Mouse (Mus musculus) ovary, adult 18-20 months (tissue): ENCODE results near the gene Cbln4.

Source experiments
- DNase-seq: peaks from one replicate; pipeline ENCODE4 v3.0.0; 2022; ENCODE audit warnings: low spot score, mixed read lengths

The Cbln4 gene

GRCm38 (mm10) chr2:172043235-172043610, at the start of gene Cbln4:
TSS of gene Cbln4 (minus strand) at chr2:172043466.
- no peak for DNase-seq

DNA sequence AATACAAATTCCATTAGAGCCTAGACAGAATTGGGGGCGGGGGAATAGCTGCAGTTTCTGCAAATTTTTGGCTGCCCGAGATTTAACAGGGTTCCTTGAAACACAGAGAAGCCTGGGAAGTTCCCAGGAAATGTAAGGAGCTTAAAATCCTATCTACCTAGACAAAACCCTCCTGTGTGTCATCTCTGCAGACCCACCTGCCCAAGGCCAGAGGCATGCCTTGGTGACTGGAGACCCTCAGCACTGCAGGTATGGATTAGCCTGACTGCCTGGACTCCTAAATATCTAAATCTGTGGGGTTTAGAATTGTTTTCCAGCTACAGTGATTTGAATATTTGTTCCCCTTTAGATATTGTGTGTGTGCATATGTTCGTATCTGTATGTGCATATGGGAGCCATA, 35.3 kb upstream of the Cbln4 start:
- DNase-seq = no peak

GRCm38 (mm10) chr2:172076295-172076694, 33.0 kb upstream of the Cbln4 start:
- no peak for DNase-seq

GRCm38 (mm10) chr2:172062876-172063275, 19.6 kb upstream of the Cbln4 start:
- no peak for DNase-seq

- no peak for DNase-seq
These were observed 16.5 kb upstream of the Cbln4 start for GRCm38 (mm10) chr2:172059747-172060146.

DNA sequence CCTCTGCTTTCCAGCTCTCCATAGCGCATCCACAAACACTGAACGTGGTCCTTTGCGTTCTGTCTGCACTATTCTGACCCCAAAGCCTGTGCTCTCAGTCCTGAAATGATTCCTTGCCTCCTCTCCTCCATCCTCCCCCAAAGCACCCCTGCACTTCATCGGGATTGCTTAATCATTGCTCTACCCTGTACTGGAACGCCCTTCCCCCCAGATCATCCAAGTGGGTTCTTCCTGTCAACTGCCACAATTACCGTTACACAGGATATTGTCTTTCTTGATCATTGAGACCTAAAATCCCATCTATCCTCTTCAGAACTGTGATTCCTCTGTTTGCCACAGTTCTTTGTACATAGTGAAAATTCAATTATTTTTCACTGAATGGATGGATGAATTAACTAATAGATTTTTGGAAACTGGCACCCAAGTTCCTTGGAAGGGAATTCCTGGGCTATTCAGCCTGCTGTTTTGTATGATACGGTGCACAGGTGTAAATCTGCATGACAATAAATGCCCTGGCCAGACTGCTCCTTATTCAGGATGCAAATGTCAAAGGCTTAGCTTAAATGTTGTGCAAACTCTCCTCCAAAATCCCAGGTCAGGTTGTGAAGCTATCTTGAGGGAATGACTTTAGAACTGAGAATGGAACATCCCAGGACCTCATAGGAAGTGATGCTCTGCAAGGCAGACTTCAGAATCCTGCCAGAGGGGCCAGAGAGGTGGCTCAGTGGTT, 15.8 kb upstream of the Cbln4 start:
- no peak for DNase-seq

DNA sequence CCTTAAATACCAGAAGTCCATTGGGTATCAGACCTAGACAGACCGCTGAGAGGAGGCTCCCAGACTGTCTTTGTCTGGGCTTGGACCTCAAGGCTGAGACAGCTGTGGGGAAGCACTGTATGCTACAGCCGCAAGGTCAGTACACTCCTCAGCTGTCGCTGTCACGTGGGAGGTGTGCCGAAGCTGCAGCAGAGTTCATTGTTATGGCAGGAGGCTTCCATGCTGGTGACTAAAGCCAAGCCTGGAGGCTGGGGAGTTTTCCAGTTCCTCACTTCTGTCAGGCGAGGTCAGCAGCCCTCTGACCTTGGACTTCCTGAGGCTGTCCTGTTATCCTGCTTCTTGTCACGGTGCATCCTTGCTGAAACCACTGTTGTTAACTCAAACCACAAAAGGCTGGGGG, 2.7 kb upstream of the Cbln4 start:
- no peak for DNase-seq

- DNase-seq = no peak
These were observed 545 bp downstream of the Cbln4 start for GRCm38 (mm10) chr2:172042607-172043234.

DNA sequence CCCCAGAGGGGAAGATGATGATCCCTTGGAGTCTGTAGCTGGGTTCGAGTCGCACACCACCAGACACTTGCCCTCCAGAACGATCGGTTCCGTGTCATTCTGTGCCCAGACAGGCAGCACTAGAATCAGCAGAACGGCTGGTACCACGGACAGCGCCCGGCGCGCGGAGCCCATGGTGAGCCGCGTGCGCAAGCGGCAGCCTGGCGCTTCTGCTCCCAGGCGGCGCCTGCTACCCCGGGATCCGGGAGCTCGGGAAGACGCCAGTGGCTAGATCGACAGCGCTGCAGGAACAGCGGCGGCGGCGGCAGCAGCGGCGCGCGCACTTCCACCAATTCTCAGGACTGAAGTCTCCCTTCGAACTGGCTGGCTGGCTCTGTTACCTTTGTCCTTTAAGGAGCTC, 1.1 kb downstream of the Cbln4 start:
- DNase-seq = peak; percentile 68

GRCm38 (mm10) chr2:172040859-172041258, 2.4 kb downstream of the Cbln4 start:
- DNase-seq = no peak

DNA sequence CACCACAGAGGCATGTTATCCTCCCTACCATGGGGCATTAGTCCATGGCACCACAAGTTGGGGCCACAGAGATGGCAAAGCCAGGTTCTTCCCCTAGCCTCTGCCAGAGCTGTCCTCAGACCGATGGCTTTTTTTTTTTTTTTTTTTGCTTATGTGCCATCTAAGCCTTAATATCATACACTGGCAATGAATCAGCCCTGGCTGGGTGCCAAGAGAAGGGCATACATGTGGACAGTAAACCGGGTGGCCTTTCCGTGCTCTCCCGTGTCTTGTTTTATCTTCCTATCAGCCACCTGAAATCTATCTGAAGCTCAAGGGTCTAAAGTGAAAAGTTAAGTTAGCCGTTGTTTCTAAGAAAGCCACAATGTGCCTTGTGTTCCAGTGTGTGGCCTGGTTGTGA, 3.7 kb downstream of the Cbln4 start:
- DNase-seq = no peak

GRCm38 (mm10) chr2:172034281-172034680, 9.0 kb downstream of the Cbln4 start:
- no peak for DNase-seq

GRCm38 (mm10) chr2:172025459-172026130, 17.7 kb downstream of the Cbln4 start:
- DNase-seq = no peak

- DNase-seq = no peak
These were observed 36.5 kb downstream of the Cbln4 start for GRCm38 (mm10) chr2:172006726-172007125.

DNA sequence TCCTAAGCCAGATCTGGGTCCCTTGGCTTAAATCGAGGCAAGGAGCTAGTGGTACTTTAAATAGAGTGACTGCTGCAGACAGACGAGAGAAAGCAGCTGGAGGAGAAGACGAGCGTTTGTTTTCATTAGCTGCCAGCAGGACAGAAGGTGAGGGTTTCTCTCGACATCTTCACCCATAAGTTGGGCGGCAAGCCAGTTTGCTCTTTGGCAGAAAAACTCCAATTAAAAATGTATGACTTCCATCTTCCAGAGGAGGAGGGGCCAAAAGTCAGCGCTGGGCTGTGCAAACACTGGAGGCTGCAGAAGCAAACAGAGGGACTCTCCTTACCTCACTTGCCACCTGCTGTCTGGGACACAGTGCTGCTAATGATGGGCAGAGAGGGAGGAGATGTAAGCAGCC, 37.3 kb downstream of the Cbln4 start:
- DNase-seq = no peak

DNA sequence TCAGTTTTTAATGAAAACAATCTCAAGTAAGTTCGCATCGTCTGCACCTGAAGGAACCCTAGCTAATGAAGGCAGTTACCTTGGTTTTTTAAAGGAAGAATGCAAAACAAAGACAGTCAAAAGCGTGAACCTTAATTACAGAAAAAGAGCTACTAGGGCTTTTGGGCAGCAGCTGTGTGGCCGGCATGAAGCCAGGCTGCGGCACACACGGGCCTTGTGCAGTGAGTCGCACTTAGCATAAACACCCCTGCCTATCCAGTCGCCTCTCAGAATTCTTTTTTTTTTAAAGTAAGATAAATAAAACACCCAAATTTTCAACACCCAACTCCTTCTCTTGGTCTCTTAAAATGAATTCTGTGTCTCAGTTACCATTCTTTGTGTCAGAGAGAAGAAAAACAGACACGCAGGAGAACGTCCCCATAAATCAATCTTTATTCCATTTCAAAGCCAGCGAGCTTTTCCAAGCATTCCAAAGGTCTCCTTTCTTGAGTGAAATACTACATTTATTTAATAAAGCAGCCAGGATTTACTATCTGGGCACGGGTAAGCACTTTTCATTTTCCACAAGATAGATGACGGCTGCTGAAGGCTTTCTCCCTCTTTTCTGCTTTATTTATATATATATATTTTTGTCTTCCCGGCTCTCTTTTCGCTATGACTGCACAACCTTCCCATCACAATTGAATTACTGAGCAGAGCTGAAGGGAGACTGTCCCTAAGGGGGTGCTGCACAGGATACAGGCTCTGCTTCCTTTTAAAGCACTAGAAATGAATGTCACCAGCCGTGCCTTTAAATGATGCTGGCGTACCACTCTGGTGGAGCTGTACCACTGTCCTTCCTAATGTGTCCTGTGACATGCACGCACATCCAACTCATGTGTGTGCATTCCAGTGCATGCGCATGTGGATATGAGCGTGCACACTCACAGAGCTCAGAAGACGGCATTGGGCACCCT, 39.0 kb downstream of the Cbln4 start:
- DNase-seq = no peak

DNA sequence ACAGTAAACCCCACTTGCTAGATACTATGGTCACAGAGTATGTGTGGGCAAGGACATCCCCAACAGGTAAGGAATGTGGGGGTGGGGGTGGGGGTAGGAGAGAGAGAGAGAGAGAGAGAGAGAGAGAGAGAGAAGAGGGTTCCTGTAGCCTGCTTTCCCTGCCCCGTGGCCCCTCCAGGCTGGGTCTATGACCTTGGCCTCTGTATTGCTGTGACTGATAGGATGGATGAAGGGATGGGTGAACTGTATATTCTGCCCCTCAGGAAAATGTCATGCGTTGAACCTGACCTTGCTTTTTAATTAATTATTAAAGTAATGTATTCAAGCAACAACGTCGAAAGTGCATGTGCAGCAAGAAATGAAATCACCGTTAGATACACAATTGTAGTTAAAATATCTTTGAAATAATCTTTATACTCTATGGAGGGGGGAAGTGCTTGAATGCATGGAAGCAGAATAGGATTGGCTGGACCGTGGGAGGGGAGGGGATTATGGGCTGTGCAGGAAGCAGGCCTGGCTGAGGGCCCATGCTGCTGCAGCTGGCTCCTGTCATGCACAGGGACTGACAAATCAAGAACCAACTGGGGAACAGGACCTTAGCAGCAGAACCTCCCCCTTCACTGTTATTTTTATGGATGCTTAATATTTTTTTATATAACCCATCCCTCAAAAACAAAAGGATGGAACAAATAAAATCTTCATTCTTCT, 46.1 kb downstream of the Cbln4 start:
- no peak for DNase-seq

DNA sequence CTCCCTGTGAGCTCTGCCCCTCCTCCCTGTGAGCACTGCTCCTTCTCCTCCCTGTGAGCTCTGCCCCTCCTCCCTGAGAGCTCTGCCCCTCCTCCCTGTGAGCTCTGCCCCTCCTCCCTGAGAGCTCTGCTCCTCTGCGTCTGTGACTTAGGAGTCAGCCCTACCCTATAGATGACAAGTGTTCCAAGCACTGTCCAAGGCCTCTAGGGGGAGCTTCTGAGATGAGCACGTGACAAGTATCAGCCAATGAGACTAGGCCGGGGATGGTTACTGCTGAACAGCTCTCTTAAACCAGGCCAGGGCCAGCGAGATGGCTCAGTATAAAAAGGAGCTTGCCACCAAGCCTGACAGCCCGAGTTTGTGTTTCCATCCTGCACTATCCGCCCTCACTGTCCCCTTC, 48.4 kb downstream of the Cbln4 start:
- no peak for DNase-seq

DNA sequence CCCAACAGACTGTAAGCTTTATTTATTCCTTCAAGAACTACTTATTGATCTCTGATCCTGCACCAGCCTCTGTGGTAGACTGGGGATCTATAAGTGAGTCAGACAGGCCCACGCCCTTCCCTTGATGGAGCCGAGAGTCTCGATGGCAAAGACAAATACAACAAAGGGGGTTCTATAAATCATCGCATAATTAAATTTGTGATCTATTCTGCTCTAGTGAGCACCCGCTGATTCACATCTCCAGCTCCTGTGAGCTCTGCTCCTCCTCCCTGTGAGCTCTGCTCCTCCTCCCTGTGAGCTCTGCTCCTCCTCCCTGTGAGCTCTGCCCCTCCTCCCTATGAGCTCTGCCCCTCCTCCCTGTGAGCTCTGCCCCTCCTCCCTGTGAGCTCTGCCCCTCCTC, 49.0 kb downstream of the Cbln4 start:
- no peak for DNase-seq

DNA sequence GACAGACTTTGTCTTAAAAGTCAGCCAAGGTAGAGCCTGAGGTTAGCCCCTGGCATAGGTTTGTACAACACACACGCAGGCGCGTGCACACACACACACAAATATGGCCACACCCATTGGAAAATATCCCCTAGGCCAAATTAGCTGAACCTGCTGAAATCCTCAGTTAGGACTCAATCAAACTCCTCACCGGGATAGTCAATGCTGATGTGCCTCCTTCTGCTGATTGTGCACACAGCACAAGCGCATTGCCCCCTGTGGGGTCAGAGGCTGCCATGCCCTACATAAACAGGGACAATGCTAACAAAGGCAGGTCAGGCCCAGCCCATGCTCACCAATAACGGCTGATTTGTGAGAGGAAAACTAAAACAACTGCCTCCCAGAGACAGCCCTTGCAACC, 56.6 kb downstream of the Cbln4 start:
- DNase-seq = no peak
